Mouse (Mus musculus) retina, adult 2 months (tissue): ENCODE measurements around the gene Mcf2l.

Source experiments
- DNase-seq: peaks from one replicate; pipeline ENCODE4 v3.0.0-alpha.2; 2012; ENCODE audit warnings: low read depth, low spot score

Gene Mcf2l

GRCm38 (mm10) chr8:12991411-12991810 lies 117.8 kb downstream of the Mcf2l start:
- DNase-seq: no peak

GRCm38 (mm10) chr8:12994468-12994867 lies 120.9 kb downstream of the Mcf2l start:
- no peak for DNase-seq

- DNase-seq: no peak
Measured at GRCm38 (mm10) chr8:12995481-12995880, 121.9 kb downstream of the Mcf2l start.

- DNase-seq: no peak
Measured at GRCm38 (mm10) chr8:12996831-12997275, 123.2 kb downstream of the Mcf2l start.

GRCm38 (mm10) chr8:12998331-12998730 lies 124.7 kb downstream of the Mcf2l start:
- DNase-seq: no peak

- DNase-seq: no peak
Measured at GRCm38 (mm10) chr8:12999793-13000192, 126.2 kb downstream of the Mcf2l start.

- no peak for DNase-seq
Measured at GRCm38 (mm10) chr8:13007458-13007857, 133.9 kb downstream of the Mcf2l start.

- no peak for DNase-seq
Measured at GRCm38 (mm10) chr8:13010313-13010712, 136.7 kb downstream of the Mcf2l start.

GRCm38 (mm10) chr8:13019560-13019959 lies 146.0 kb downstream of the Mcf2l start:
- no peak for DNase-seq

- DNase-seq: no peak
Measured at GRCm38 (mm10) chr8:13021830-13022229, 148.2 kb downstream of the Mcf2l start.

- no peak for DNase-seq
Measured at GRCm38 (mm10) chr8:13025487-13026224, 152.1 kb downstream of the Mcf2l start, which contains the start of gene F7. TSS of gene F7 (plus strand) at chr8:13026034.

GRCm38 (mm10) chr8:13027615-13028014 lies 154.0 kb downstream of the Mcf2l start:
- no peak for DNase-seq

- no peak for DNase-seq
Measured at GRCm38 (mm10) chr8:13028482-13028881, 154.9 kb downstream of the Mcf2l start.

GRCm38 (mm10) chr8:13036346-13036812 lies 162.8 kb downstream of the Mcf2l start:
- DNase-seq: no peak

GRCm38 (mm10) chr8:13037015-13037414 lies 163.4 kb downstream of the Mcf2l start, which contains the start of gene F10:
TSS of gene F10 (plus strand) at chr8:13037308.
- DNase-seq: no peak

- DNase-seq: no peak
Measured at GRCm38 (mm10) chr8:13037569-13037968, 164.0 kb downstream of the Mcf2l start.

GRCm38 (mm10) chr8:13039054-13039453 lies 165.4 kb downstream of the Mcf2l start:
- DNase-seq: no peak

- DNase-seq: no peak
Measured at GRCm38 (mm10) chr8:13041459-13041858, 167.9 kb downstream of the Mcf2l start.

- DNase-seq: no peak
Measured at GRCm38 (mm10) chr8:13047652-13048051, 174.0 kb downstream of the Mcf2l start.

GRCm38 (mm10) chr8:13050550-13050949 lies 176.9 kb downstream of the Mcf2l start:
- DNase-seq: no peak

- DNase-seq: no peak
Measured at GRCm38 (mm10) chr8:13057351-13057750, 183.7 kb downstream of the Mcf2l start.

- DNase-seq: no peak
Measured at GRCm38 (mm10) chr8:13060441-13061150, 187.0 kb downstream of the Mcf2l start, which contains the start of gene Proz. TSS of gene Proz (plus strand) at chr8:13060914.

GRCm38 (mm10) chr8:13063112-13063511 lies 189.5 kb downstream of the Mcf2l start:
- DNase-seq: no peak
